Mouse (Mus musculus): Measurements from ENCODE around the gene Gm3383.
"Not testable (repeated sequence)": the region's sequence is repeated elsewhere in the genome, so short reads cannot be mapped to it uniquely, and the experiment has no call there.

Gm3383 gene

DNA sequence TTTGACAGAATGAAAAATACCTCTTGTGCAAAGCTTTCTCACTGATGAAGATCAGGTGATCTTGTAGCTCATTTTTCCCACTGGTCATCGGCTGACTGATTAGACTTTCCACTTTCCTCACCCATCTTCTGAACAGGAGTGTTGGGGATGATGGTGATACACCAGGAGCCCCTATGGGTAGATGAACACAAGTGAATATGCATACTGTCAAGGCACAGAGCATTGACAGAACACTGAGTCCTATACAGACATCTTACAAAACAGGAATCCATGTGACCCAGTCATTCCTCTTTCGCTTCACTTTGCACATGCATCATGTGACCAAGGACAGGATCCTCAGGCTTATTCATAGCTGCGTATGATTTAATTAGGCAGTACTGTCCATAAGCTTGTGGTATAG lies at the start of gene Gm3383:
Gene Gm3383 (minus strand): TSS at position 101 of the 400 bp plus-strand sequence.
- not testable (repeated sequence) for DNase-seq

DNA sequence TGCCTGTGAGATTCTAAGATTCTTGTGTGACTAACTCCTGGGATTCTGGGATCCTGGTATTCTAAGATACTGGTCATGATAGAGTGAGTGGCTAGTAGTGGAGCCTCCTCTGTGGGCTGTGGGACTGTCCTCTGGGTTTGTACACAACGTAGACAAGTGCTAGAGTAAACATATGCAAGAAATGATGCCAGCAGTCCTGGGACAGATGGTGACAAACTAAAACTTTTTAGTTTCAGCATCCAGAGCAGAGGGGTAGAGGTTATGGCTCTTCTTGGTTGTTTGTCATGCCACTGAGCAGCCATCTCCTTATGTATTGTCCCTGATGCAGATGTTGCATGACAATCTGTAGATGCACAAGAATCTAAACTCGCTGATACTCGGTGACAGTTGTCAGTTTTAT lies 48.1 kb upstream of the Gm3383 start:
- not testable (repeated sequence) for DNase-seq

- DNase-seq: not testable (repeated sequence)
Measured at GRCm38 (mm10) chr14:5830229-5830628, 22.4 kb upstream of the Gm3383 start, which contains the start of gene Gm3424. TSS of gene Gm3424 (minus strand) at chr14:5830329.

DNA sequence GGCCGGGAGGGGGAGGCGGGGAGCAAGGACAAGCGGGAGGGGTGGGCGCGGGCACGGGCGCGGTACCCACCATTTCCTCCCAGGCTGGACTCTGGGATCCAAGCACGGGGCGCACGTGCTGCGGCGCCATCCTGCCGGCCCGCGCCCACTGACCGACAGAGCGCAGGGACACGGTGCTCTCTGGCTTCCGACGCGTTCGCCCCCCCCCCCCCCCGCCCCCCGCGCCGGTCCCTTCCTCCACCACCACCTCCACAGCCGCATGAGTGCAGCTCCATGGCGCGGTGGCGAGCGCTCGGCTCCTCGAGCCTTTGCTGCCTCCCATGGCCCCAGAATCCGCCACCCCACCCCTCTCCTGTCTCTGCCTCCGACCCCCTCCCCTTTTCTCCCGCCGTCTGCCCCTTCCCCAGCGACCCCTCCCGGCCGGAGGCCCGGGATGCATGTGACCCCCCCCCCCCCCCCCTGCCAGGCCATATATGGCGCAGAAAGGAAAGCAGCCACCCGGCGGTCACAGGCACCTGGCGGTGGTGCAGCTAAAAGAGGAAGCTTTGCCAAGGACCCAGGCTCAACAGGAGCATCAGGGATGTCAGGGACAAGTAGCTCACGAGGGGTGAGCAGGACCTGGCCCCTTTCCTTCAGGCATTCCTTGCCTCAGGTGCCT lies 5.0 kb upstream of the Gm3383 start:
- not testable (repeated sequence) for DNase-seq

- not testable (repeated sequence) for DNase-seq
Measured at GRCm38 (mm10) chr14:5741477-5741876, 66.3 kb downstream of the Gm3383 start, which contains the start of gene Gm3373. TSS of gene Gm3373 (minus strand) at chr14:5741577.

- not testable (repeated sequence) for DNase-seq
Measured at GRCm38 (mm10) chr14:5687357-5687756, 120.4 kb downstream of the Gm3383 start, which contains the start of gene Gm9603. TSS of gene Gm9603 (minus strand) at chr14:5687457.

DNA sequence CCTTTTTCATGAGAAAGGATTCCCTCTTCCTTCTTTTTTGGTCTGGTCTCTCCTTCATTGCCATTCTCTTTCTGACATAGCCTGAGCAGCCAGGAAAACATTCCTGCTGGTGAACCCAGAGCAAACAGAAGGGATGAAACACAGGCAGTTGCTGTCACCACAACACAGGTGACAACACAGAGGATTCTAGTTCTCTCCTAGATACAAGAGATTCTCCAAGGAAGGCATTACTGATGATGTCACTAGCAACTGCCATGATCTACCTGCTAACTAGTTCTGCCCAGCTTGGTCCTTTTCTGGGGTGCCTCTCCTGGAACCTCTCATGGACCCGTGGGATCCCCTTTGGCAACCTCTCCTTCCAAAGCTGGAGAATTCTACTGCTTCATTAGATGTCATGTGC lies 174.9 kb downstream of the Gm3383 start, which contains the start of gene Gm8265:
Gene Gm8265 (minus strand): TSS at position 101 of the 400 bp plus-strand sequence.
- DNase-seq: not testable (repeated sequence)
